Mouse (Mus musculus) frontal cortex, postnatal 36 days (tissue): ENCODE measurements around the gene Olfm2.
"Not testable (repeated sequence)": the region's sequence is repeated elsewhere in the genome, so short reads cannot be mapped to it uniquely, and the experiment has no call there.

Experiments used
- DNase-seq, 2 experiments: peaks; one replicate each; pipeline ENCODE4 v3.0.0; 2022; ENCODE audit warnings: low spot score in 2 of 2

The Olfm2 gene

DNA sequence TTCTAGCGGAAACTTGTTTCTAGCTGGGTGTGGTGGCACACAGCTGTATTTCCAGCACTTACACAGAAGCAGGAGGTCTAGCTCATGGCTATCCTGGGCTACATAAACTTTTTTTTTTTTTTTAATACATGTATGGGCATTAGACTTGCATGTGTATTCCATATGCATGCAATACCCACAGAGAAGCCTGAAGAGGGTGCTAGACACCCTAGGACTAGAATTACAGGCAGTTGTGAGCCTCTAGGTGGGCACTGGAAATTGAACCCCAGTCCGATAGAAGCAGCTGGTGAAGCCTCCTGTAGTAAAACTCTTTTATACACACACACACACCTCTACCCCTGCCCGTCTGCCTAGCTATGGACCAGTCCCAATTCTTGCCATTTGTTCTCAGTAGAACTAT is 92.3 kb downstream of the Olfm2 start:
- no peak for DNase-seq

- DNase-seq: no peak
Observed at GRCm38 (mm10) chr9:20652260-20652658, 93.9 kb downstream of the Olfm2 start.

- DNase-seq: peak; percentile 99 to 100
Observed at GRCm38 (mm10) chr9:20651602-20652259, 94.4 kb downstream of the Olfm2 start, which contains the start of gene Pin1. TSS of gene Pin1 (plus strand) at chr9:20652095.

GRCm38 (mm10) chr9:20645121-20645520 is 101.0 kb downstream of the Olfm2 start:
- peak in 1 of 2 experiments; percentile 49 for DNase-seq

- peak; percentile 74 to 79 for DNase-seq
Observed at GRCm38 (mm10) chr9:20644360-20645081, 101.6 kb downstream of the Olfm2 start, which contains the start of gene Fbxl12. TSS of gene Fbxl12 (minus strand) at chr9:20644767.

DNA sequence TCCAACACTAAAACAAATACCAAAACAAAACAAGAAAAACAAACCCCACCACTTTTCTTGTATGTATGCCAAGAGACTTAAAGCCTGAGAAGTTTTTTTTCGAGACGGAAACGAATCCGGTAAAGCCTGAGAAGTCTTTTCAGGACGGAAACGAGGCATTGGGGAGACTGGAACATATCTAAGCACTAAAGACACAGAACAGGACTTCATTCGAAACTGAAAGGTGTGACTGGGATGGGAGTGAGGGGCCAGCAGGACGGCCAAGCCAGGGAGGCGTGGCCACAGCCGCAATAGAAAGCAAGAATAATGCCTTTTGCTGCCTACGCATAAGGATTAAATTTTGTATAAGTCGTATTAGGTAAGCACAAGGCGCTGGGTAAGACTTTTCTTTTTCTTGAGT is 102.4 kb downstream of the Olfm2 start:
- DNase-seq: no peak

- peak in 1 of 2 experiments; percentile 61 for DNase-seq
Observed at GRCm38 (mm10) chr9:20642896-20643466, 103.2 kb downstream of the Olfm2 start.

DNA sequence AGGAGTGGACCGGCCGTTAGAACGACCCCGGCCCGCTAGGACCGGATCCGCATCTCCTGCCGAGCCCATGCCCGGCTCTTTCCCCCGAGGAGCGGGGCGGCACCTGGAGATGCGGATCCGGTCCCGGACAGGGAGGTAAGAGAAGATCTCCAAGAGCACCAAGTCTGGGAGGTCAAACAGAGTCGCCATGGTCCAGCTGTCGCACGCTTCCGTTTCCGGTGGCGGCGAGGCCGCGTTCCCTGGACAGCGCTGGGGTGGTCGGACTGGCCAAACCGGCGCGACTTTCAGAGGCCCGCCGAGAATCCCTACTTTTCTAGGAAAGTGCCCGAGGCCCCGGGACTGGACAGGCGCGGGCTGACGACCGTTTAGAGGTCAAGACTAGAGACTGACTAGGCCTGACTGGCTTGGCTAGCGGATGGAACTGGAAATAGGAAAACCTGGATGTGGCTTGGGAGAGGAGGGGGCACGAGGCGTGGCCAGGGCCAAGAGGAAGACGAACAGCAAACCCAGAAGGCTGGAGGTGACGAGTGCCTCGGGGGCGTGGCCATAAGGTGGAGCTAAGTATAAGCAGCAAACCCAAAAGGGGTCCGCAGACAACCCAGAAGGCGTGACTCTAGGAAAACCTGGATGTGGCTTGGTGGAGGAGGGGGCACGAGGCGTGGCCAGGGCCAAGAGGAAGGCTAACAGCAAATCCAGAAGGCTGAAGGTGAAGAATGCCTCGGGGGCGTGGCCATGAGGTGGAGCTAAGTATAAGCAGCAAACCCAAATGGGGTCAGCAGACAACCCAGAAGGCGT is 103.9 kb downstream of the Olfm2 start, which contains the start of gene Ubl5:
Gene Ubl5 (plus strand): TSS at position 778 of the 795 bp plus-strand sequence.
- DNase-seq: no peak

DNA sequence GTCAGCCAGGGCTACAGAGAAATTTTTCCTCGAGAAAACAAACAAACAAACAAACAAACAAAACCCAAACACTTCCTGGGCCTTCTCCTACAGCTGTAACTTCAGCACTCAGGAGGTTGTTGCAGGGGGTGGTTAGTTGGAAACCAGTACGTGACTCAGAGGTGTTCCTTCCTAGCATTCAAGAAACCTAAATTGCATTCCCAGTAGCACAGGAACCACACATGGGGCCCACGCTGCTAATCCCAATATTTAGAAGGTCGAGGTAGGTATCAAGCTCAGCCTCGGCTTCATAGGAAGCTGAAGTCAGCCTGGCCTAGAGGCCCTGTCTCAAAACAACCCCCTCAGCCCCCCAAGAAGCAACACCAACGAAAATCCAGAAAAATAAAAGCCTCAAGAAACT is 104.6 kb downstream of the Olfm2 start:
- DNase-seq: no peak

DNA sequence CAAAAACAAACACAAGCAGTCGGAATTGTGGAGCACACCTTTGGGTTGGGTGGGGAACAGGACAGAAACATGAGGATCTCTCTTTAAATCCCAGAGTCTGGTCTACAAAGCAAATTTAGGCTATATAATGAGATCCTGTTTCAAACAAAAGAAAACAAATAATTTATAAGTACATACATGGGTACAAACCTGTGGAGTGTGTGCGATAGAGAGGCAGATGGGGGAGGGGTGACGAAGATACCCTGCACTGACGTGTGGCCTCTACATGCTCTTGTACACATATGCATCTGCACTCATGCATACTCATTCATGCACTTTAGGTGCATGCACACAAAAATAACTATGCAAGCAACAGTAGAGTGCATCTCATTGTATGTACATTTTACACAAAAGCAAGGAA is 106.7 kb downstream of the Olfm2 start:
- no peak for DNase-seq

DNA sequence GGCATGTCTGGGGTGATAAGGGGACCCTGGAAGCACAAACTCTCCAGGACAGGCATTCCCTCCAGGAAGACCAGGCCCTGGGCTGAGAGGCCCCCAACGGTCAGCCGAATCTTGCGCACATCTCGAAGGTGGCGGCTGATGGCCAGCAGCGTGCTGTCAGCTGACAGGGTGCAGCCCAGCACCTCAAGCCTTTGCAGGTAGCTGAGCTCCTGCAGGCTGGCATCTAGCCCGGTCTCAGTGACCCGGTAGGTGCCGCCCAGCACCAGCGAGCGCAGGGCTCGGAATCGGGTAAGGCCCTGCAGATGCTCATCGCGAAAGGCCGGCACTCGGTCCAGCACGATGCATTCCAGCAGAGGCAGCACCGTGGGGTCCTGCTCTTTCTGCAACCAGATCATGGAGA is 107.6 kb downstream of the Olfm2 start:
- DNase-seq: no peak

DNA sequence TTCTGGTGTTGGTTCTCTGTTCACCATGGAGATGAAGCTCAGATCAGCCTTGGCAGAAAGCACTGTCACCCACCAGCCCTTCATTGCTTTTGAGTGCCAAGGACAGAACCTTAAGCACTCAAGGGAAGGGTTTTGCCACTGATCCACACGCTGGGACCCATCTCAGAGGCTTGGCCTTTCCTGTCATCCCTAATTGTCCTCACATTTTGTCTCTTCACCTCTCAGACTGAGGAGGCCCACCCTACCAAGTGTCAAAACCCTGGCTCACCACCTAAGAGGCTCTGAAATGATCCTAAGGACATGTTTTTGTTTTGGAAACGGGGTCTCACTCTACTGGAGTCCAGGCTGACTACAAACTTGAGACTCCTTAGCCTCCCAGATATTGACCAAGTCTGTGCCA is 109.4 kb downstream of the Olfm2 start:
- DNase-seq: no peak

- DNase-seq: no peak
Observed at GRCm38 (mm10) chr9:20636256-20636655, 109.9 kb downstream of the Olfm2 start.

- not testable (repeated sequence) for DNase-seq
Observed at GRCm38 (mm10) chr9:20635676-20636075, 110.5 kb downstream of the Olfm2 start.

- no peak for DNase-seq
Observed at GRCm38 (mm10) chr9:20631332-20631731, 114.8 kb downstream of the Olfm2 start.
